Mouse (Mus musculus) liver, embryonic 14.5 days (tissue): ENCODE measurements around the gene Fcgrt. TPM values are rescaled to one million over a fixed set of nuclear protein-coding genes. Genes with fewer than 3 reads are reported as not detected.
A peak's percentile ranks its signal among the peaks of the same experiment; 100 is the strongest.
"Not testable (repeated sequence)": the region's sequence is repeated elsewhere in the genome, so short reads cannot be mapped to it uniquely, and the experiment has no call there.

Experiments
- ATAC-seq: fragments of 200-750 bp; cut with Nextera tagmentation; 2 replicates; pipeline ENCODE4 v1.8.0; 2017; ENCODE audit warnings: moderate number of reproducible peaks, mild to moderate bottlenecking, moderate library complexity; ENCODE audit not compliant: insufficient read depth
- DNase-seq, 3 experiments: peaks; one replicate each; pipeline ENCODE4 v3.0.0-alpha.2; 2012 to 2013; ENCODE audit warnings: low read depth in 3 of 3, low spot score in 3 of 3
- H3K27ac ChIP-seq: fragments of 300-500 bp; sonication (generic); 2 replicates; pipeline ENCODE4 v1.5.1; 2014; ENCODE audit warnings: moderate library complexity, mild to moderate bottlenecking, control low read depth, inconsistent platforms
- H3K27me3 ChIP-seq: fragments of 300-500 bp; sonication (generic); 2 replicates; pipeline ENCODE4 v1.6.1; 2014; ENCODE audit warnings: mild to moderate bottlenecking, low read length, moderate library complexity; ENCODE audit not compliant: control insufficient read depth, insufficient read depth
- H3K36me3 ChIP-seq: fragments of 300-500 bp; sonication (generic); replicated peaks from 2 replicates; pipeline ENCODE4 v1.6.1; 2014; ENCODE audit warnings: low read depth; ENCODE audit not compliant: control insufficient read depth, insufficient read depth
- H3K4me1 ChIP-seq, 2 experiments: fragments of 200-500 bp in 1 of 2; fragments of 300-500 bp in 1 of 2; sonication (generic) in 1 of 2; replicated peaks; 2 replicates each; pipeline ENCODE4 v1.6.1; 2012 to 2014; ENCODE audit warnings: antibody characterized with exemption in 1 of 2, inconsistent platforms in 1 of 2, low read length in 1 of 2; ENCODE audit not compliant: control insufficient read depth in 2 of 2, insufficient read depth in 2 of 2
- H3K4me2 ChIP-seq: fragments of 300-500 bp; sonication (generic); 2 replicates; pipeline ENCODE4 v1.6.1; 2014; ENCODE audit warnings: low read depth, mild to moderate bottlenecking, control low read depth, moderate library complexity
- H3K4me3 ChIP-seq, 2 experiments: fragments of 200-500 bp in 1 of 2; fragments of 300-500 bp in 1 of 2; sonication (generic) in 1 of 2; 2 replicates each; pipeline ENCODE4 v1.5.1; 2012 to 2014; ENCODE audit warnings: low read depth in 2 of 2, low read length in 2 of 2, mild to moderate bottlenecking in 2 of 2, control low read depth in 1 of 2, inconsistent platforms in 1 of 2, moderate library complexity in 1 of 2; ENCODE audit not compliant: insufficient read depth in 1 of 2
- H3K9ac ChIP-seq: fragments of 300-500 bp; sonication (generic); replicated peaks from 2 replicates; pipeline ENCODE4 v1.6.1; 2014; ENCODE audit warnings: mild to moderate bottlenecking, control low read depth, moderate library complexity
- H3K9me3 ChIP-seq: fragments of 300-500 bp; sonication (generic); 2 replicates; pipeline ENCODE4 v1.6.1; 2016; ENCODE audit warnings: low read length, mixed read lengths; ENCODE audit not compliant: control insufficient read depth
- CTCF ChIP-seq: IDR thresholded peaks from 2 replicates; pipeline ENCODE4 v1.5.1; 2016; ENCODE audit warnings: antibody characterized with exemption, low read depth, control low read depth
- EP300 ChIP-seq: IDR thresholded peaks from 2 replicates; pipeline ENCODE4 v1.6.1; 2016; ENCODE audit warnings: antibody characterized with exemption, low read depth
- WGBS: fragments of 180-500 bp; shearing (Covaris S2); extraction: QIAGEN DNeasy Blood & Tissue Kit; methylation state at CpG from one replicate; pipeline ENCODE4 v1.1.7; 2014; ENCODE audit not compliant: insufficient replicate concordance; 5-methylcytosine and 5-hydroxymethylcytosine counted together
- polyA plus RNA-seq, 2 experiments: library from polyadenylated mRNA; depleted of rRNA in 1 of 2; stranded (reverse) in 1 of 2; unstranded in 1 of 2; fragments of >200 nt; fragmentation: Nextera tagmentation in 1 of 2; extraction: Ambion mirVana in 1 of 2; gene quantifications; 2 replicates each; pipeline versions ENCODE4 v1.2.1 to v1.2.3; 2012 to 2014

Gene Fcgrt
- polyA plus RNA-seq (2012; rRNA removed): 14.9 and 16.3 TPM in 2 replicates
- polyA plus RNA-seq (2014; fragmentation: Nextera tagmentation; extraction: Ambion mirVana): 35.5 and 35.6 TPM in 2 replicates

DNA sequence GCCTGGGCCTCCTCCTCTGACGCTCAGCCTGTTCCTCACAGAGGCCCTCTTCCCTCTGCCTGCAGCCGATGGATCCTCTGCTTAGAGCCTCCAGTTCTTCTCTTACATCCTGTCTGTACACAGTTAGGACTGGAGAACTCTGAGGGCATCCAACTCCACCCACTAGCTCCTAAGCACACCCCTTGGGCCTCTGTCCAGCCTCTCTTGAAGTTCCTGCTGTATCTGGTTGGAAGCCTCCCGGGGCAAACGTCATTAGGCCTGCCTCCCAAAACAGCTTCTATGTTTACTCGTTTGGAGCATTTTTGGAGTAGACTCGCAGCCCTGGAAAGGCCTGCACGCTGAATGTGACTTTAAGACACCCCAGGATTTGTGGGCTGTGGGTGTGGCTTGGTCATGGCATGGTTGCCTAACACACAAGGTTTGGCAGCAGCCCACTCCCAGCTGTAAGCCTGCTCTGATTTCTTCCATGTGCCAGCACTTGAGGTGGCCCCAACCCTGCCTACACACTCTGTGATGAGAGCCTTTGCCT, at the start of gene Fcgrt:
Gene Fcgrt (minus strand): TSS at position 200 of the 529 bp plus-strand sequence.
- Histone ChIP-seq H3K4me3 (peak within 1 kb of the TSS; percentile 30 to 34), H3K4me2 (peak within 1 kb of the TSS; percentile 53), H3K27me3 (no peaks in the 10 kb centered on the region), H3K9me3 (no peaks in the 10 kb centered on the region), H3K36me3 (no peaks in the 10 kb centered on the region), H3K27ac (no peak within 1 kb of the TSS), H3K9ac (no peak within 1 kb of the TSS), H3K4me1 (peaks cover 0 to 5% of the 10 kb centered on the region in 2 experiments; a peak in 2 of 4 replicates)
- WGBS: 39% methylated on average over 7 of the region's 7 CpGs
- ATAC-seq (peak; percentile 77), DNase-seq (no peak)
- TF ChIP-seq CTCF (no peak), EP300 (no peak)

DNA sequence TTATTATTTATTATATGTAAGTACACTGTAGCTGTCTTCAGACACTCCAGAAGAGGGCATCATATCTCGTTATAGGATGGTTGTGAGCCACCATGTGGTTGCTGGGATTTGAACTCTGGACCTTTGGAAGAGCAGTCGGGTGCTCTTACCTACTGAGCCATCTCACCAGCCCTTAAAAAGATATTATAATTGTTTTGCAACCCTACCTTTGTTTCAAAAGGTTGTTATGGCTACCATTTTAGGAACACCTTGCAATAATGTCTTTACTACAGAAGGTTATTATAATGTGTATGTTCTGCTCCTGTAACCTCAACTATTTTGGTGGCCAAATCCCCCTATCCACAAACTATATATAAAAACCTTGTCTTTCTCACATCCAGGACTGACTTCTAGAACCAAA, 49.4 kb upstream of the Fcgrt start:
- not testable (repeated sequence) for H3K27ac ChIP-seq
- 76% methylated on average over 2 of the region's 2 CpGs for WGBS
- H3K9ac ChIP-seq: peak overlapping the region; percentile 82

DNA sequence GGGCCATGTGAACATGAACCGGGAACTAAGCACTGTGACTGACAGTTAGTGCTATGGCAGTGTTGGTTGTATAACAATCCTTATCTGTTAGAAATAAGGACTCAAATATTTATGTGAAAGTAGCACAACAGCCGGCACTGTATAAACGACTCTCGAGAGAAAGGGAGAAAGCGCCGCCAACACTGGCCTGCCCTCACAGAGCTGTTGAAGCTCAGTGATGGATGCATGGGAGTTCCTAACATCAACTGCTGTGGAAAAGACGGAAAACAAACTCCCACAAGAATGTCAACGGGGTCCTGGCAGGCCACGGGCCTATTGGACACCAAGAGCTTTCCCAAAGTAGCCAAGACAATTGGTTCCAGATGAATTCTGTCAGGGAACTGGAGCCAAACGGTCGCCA, 47.7 kb upstream of the Fcgrt start:
- H3K9me3 ChIP-seq: no peaks in the 10 kb centered on the region
- TF ChIP-seq CTCF (no peak), EP300 (no peak)
- no peak for DNase-seq
- 70% methylated on average over 11 of the region's 11 CpGs for WGBS
- H3K9ac ChIP-seq: no peak overlapping the region
- H3K36me3 ChIP-seq: no peaks in the 10 kb centered on the region
- no peaks in the 10 kb centered on the region for H3K27me3 ChIP-seq
- H3K4me1 ChIP-seq: peaks cover 10 to 11% of the 10 kb centered on the region in 2 experiments; a peak in 3 of 4 replicates
- no peak for ATAC-seq
- H3K4me2 ChIP-seq: no peak overlapping the region
- H3K4me3 ChIP-seq: no peak overlapping the region
- no peak overlapping the region for H3K27ac ChIP-seq

More for the DNA sequence above, 49.4 kb upstream of the Fcgrt start:
- ATAC-seq, H3K9me3 ChIP-seq, DNase-seq, H3K27me3 ChIP-seq, H3K36me3 ChIP-seq: not testable (repeated sequence)
- peak overlapping the region; percentile 98 for H3K4me2 ChIP-seq
- H3K4me3 ChIP-seq: peak overlapping the region in 1 of 2 experiments; percentile 74; a peak in 2 of 4 replicates
- H3K4me1 ChIP-seq: peaks cover 10 to 11% of the 10 kb centered on the region in 2 experiments; a peak in 3 of 4 replicates

DNA sequence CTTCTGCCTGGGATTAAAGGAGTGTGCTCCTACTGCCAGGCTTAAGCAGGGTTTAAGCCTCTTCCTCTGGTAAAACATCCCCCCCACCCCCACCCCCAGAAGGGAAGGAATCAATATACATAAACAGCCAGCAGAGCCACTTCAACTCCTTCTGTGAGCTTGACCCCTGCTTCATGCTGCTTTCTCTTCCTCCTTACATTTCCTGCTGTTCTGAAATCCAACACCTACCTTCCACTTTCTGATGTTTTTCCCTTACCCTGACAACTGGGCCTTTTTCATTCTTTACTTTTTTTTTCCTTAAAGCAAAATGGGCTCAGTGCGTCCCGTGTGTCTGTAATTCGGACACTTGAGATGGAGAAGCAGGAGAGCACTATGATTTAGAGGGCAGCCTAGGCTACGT, 46.7 kb upstream of the Fcgrt start:
- Histone ChIP-seq H3K4me3 (no peak overlapping the region), H3K4me2 (no peak overlapping the region), H3K4me1 (peaks cover 10 to 11% of the 10 kb centered on the region in 2 experiments; a peak in 3 of 4 replicates), H3K9ac (no peak overlapping the region), H3K27ac (no peak overlapping the region), H3K9me3 (no peaks in the 10 kb centered on the region), H3K36me3 (no peaks in the 10 kb centered on the region), H3K27me3 (no peaks in the 10 kb centered on the region)
- DNase-seq: no peak
- WGBS: 70% methylated on average over 4 of the region's 4 CpGs
- ATAC-seq: no peak
- TF ChIP-seq EP300 (no peak), CTCF (no peak)

DNA sequence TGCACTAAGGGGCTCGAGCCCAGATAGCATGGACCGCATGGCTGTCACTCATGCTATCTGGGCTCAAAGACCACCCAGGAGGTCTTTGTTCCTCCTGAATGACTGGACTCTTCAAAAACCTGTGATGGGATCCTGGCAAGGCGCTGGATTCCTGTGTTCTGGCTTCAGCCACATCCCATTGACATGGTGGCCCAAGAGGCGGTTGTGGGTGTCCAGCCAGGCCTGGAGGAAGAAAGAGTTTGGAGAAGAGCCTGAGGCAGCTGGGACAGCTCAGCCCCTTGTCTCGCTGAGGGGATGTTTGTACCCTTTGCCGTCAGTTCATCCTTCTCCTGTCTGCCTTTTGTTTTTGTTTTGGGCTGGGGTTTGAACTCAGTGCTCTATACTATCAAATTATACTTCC, 45.9 kb upstream of the Fcgrt start:
- Histone ChIP-seq H3K27me3 (no peaks in the 10 kb centered on the region), H3K27ac (no peak overlapping the region), H3K4me2 (no peak overlapping the region), H3K9ac (no peak overlapping the region), H3K4me3 (no peak overlapping the region), H3K4me1 (peaks cover 6 to 11% of the 10 kb centered on the region in 2 experiments; a peak in 3 of 4 replicates), H3K9me3 (no peaks in the 10 kb centered on the region), H3K36me3 (no peaks in the 10 kb centered on the region)
- TF ChIP-seq EP300: no peak
- TF ChIP-seq CTCF: no peak
- DNase-seq (no peak), ATAC-seq (no peak)
- 79% methylated on average over 6 of the region's 6 CpGs for WGBS
